Mouse (Mus musculus) cerebellum, postnatal 4 days (tissue): Measurements from ENCODE around the gene Epdr1.

Experiments used
- DNase-seq, 2 experiments: peaks; one replicate each; pipeline ENCODE4 v3.0.0; 2022; ENCODE audit warnings: low spot score in 2 of 2, mixed read lengths in 1 of 2

Gene Epdr1

GRCm38 (mm10) chr13:19619216-19619927 is at the start of gene Epdr1:
TSS of gene Epdr1 (minus strand) at chr13:19619927.
- peak; percentile 50 to 73 for DNase-seq

GRCm38 (mm10) chr13:19668355-19669140 is 48.8 kb upstream of the Epdr1 start:
- DNase-seq: no peak

DNA sequence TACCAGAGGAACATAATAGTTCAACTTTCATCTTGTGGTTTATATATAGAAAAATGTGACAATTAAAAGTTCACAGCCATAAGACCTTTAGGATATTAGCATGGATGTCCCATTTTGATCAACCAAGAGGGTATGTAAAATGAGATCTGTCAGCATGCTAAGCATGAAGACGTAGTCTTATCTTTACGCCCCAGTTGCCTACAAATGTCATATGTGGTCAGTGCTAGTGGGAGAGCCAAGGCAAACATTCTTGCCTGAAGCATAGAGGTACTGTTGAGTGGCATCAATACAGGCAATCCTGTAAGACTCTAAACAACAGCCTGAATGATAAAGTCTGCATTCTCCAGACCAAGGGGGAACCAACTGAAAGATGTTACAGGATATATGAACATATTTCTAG is 32.7 kb upstream of the Epdr1 start:
- DNase-seq: no peak

- DNase-seq: no peak
Measured at GRCm38 (mm10) chr13:19649824-19650223, 30.1 kb upstream of the Epdr1 start.

- no peak for DNase-seq
Measured at GRCm38 (mm10) chr13:19644225-19644624, 24.5 kb upstream of the Epdr1 start.

DNA sequence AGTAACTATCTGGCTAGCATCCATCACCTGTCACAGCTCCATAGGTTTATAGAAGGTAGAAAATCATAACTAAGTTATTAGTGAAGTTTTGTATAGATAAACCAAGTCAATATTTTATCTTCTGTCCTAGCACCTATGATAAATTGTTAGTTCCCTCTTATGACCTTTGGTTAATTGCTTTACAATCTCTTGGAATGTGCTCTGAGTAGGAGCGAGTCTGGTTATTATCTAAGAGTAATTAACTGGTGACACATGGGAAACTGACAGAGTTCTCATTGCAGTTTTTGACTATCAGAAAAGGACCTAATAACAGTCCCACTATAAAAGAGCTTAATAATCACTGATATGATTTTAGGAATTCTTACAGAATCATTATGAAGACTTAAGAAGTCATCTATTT is 23.8 kb upstream of the Epdr1 start:
- no peak for DNase-seq

DNA sequence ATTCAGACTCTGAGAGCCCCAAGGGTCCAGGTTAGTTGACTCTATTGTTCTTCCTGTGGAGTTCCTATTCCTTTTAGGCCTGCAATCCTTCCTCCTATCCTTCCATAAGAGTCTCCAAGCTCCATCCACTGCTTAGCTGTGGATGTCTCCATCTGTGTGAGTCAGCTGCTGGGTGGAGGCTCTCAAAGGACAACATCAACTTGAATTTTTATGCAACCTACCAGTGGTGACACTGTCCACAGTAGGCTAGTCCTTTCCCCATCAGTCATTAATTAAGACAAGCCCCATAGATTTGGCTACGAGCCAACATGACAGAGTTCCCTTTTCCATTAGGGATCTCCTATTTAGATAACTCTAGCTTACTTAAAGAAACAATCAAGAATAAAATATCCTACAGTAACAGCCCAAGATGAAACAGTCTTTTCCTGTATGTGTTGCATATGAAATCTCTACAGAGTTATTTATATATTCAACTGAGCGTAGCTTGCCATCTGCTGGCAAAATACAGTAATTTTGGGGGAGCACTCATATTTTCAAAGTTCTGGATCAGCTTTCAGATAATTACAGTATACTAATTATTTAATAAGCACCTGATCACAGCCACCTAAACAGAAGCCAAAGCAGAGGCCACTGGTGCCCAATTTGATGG is 20.6 kb upstream of the Epdr1 start:
- DNase-seq: no peak

DNA sequence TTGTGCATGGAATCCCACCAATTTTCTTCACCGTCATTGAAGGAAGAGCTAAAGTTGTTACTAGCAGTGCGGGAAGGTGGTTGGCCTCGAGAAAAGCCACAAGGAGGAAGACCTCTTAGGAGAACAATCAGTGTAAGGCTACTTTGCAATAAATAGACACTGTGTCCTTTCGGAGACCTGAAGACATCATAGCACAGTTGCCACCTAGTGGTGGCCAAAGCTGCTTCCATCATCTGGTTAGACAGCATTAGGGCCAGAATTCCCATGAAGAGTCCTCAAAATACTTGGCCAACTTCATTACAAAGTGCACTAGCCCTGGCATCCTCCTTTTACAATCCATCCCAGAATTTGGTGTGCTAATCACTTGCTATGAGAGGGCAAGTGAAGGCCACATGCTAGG is 16.4 kb upstream of the Epdr1 start:
- no peak for DNase-seq

- no peak for DNase-seq
Measured at GRCm38 (mm10) chr13:19630768-19631709, 11.3 kb upstream of the Epdr1 start.

GRCm38 (mm10) chr13:19626473-19626872 is 6.7 kb upstream of the Epdr1 start:
- DNase-seq: no peak

- DNase-seq: no peak
Measured at GRCm38 (mm10) chr13:19624632-19625320, 5.0 kb upstream of the Epdr1 start.

DNA sequence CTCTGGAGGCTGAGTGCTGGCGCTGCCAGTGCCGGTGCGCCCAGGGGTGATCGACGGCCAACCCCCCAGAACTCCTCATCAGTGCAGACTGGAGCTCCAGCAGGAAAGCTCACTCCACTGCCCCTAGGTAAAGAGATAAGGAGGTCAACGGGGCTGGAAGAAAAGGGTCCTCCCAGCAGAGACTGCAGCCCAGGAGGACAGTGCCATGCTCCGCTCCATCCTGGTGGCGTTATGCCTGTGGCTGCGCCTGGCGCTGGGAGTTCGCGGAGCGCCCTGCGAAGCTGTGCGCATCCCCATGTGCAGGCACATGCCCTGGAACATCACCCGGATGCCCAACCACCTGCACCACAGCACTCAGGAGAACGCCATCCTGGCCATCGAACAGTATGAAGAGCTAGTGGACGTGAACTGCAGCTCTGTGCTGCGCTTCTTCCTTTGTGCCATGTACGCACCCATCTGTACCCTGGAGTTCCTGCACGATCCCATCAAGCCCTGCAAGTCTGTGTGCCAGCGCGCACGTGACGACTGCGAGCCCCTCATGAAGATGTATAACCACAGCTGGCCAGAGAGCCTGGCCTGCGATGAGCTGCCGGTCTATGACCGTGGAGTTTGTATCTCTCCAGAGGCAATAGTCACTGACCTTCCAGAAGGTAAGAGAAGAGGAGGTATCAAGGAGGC is 3.6 kb upstream of the Epdr1 start:
- peak in 1 of 2 experiments; percentile 32 for DNase-seq

GRCm38 (mm10) chr13:19622573-19623227 is 3.0 kb upstream of the Epdr1 start, which contains the start of gene Sfrp4:
TSS of gene Sfrp4 (plus strand) at chr13:19623104.
- DNase-seq: no peak

DNA sequence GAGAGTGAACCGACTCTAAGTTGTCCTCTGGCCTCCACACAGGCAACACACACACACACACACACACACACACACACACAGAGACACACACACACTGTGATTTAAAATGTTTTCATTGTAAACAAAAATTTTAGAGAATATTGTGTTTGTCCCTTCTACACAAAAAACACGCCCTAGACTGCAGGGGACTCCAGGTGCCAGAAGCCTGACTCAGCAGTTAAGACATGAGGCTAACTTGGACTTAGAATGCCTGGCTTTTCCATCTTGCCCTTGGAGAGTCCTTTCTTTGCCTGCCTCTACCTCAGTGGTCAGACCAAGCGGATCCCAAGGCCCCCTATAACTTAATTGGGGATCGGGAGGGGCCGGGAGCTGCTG is 899 bp downstream of the Epdr1 start:
- DNase-seq: no peak

- DNase-seq: no peak
Measured at GRCm38 (mm10) chr13:19618081-19618480, 1.6 kb downstream of the Epdr1 start.

GRCm38 (mm10) chr13:19614311-19614710 is 5.4 kb downstream of the Epdr1 start:
- no peak for DNase-seq

DNA sequence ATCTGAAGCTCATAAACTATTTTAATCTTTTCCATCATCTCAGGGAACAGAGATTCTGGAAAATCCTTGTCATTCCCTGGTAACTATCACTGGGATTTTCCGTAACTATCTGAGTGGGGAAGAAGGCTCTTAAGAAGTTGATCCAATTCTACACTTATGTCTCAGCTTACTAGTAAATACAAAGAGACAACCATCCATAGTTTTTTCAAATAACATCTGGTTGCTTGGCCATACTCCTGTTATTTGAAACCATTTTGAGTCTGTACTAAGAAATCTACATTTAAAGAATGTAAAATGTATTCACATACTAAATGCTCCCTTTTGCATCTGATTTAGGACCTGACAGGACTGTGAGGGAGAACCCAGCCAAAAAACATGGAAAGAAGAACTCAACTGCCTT is 6.3 kb downstream of the Epdr1 start:
- DNase-seq: no peak

- no peak for DNase-seq
Measured at GRCm38 (mm10) chr13:19612963-19613362, 6.8 kb downstream of the Epdr1 start.

- DNase-seq: no peak
Measured at GRCm38 (mm10) chr13:19612348-19612747, 7.4 kb downstream of the Epdr1 start.

DNA sequence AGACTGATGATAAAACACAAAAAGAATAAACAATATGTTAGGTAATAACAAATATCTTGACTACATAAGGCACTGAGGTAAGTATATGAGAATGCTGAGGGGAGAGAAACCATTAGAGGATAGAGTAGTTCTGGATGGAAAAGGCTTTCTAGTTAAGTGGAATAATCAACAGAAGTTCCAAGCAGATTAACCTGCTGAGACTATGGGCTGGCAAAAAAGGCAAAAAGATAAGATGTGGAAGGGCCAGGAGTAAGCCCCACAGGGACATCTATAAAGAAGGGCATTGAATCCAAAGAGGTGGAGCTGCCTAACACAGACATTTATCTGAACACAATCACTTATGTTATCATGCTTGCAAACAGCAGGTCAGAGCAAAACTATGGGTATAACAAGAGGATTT is 11.6 kb downstream of the Epdr1 start:
- no peak for DNase-seq
